Mouse (Mus musculus) lung, adult 2 months (tissue): ENCODE measurements around the gene Gorasp1.

Experiments
- CTCF ChIP-seq: fragments of 200-500 bp; IDR thresholded peaks from 2 replicates; pipeline ENCODE4 v1.5.1; 2011; ENCODE audit warnings: mild to moderate bottlenecking, low read length, control low read depth; ENCODE audit not compliant: insufficient read depth
- POLR2A ChIP-seq: fragments of 200-500 bp; IDR thresholded peaks from 2 replicates; pipeline ENCODE4 v1.6.1; 2011; ENCODE audit warnings: low read depth, mild to moderate bottlenecking, control low read depth, low read length, borderline replicate concordance; ENCODE audit errors: extremely low read depth

DNA sequence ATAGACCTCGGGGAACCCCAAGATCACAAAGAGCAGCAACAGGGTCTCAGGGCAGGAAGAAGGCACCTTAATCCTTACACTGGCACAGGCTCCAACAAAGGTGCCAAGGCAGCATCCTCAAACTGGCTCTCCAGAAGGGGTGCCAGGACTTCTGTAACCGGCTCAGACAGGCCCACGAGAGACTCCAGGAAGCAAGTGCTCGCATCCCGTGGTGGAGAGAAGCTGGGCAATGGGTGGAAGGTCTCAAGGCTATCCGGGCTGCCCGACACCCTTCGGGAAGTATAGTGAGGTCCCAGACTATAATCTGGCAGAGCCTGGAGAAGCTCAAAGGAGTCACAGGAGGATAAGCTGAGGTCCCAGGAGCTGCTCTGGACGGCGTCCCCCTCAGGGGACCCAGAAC is 34.8 kb upstream of the Gorasp1 start:
- TF ChIP-seq POLR2A (no peak), CTCF (no peak)
